Mouse (Mus musculus) MEL (cell line): ENCODE measurements around the gene Klhl33.

Source experiments
- CTCF ChIP-seq, 3 experiments: IDR thresholded peaks in 2 of 3; conservative IDR thresholded peaks in 1 of 3; 2 replicates each; pipeline ENCODE4 v1.5.1; 2011 to 2012; ENCODE audit warnings: low read length in 3 of 3, low read depth in 2 of 3, mild to moderate bottlenecking in 2 of 3, improper control_type of control experiment in 1 of 3, inconsistent platforms in 1 of 3, mixed read lengths in 1 of 3, moderate library complexity in 1 of 3; ENCODE audit not compliant: control insufficient read depth in 1 of 3, insufficient read depth in 1 of 3, poor library complexity in 1 of 3, severe bottlenecking in 1 of 3
- E2F4 ChIP-seq: IDR thresholded peaks from 2 replicates; pipeline ENCODE4 v1.6.1; 2011; ENCODE audit warnings: low read depth, low read length, improper control_type of control experiment, borderline replicate concordance
- EP300 ChIP-seq, 2 experiments: IDR thresholded peaks; 2 replicates each; pipeline ENCODE4 v1.6.1; 2011; ENCODE audit warnings: improper control_type of control experiment in 2 of 2, low read length in 2 of 2, low read depth in 1 of 2, mild to moderate bottlenecking in 1 of 2
- HCFC1 ChIP-seq: IDR thresholded peaks from 2 replicates; pipeline ENCODE4 v1.6.1; 2012; ENCODE audit warnings: low read depth, mild to moderate bottlenecking, inconsistent platforms, low read length, improper control_type of control experiment, moderate library complexity
- MAZ ChIP-seq: IDR thresholded peaks from 2 replicates; pipeline ENCODE4 v1.6.1; 2012; ENCODE audit warnings: low read depth, mild to moderate bottlenecking, inconsistent platforms, low read length, improper control_type of control experiment
- POLR2A ChIP-seq, 2 experiments: IDR thresholded peaks; 2 replicates each; pipeline ENCODE4 v1.6.1; 2011 to 2012; ENCODE audit warnings: low read length in 2 of 2, mild to moderate bottlenecking in 2 of 2, control low read depth in 1 of 2, improper control_type of control experiment in 1 of 2, low read depth in 1 of 2, moderate library complexity in 1 of 2; ENCODE audit not compliant: control insufficient read depth in 1 of 2, insufficient read depth in 1 of 2, poor library complexity in 1 of 2
- POLR2AphosphoS5 ChIP-seq: IDR thresholded peaks from 2 replicates; pipeline ENCODE4 v1.6.1; 2012; ENCODE audit warnings: low read depth, borderline replicate concordance, mild to moderate bottlenecking, inconsistent platforms, low read length, moderate library complexity, mixed read lengths
- RAD21 ChIP-seq: IDR thresholded peaks from 2 replicates; pipeline ENCODE4 v1.6.1; 2011; ENCODE audit warnings: mild to moderate bottlenecking, low read depth, low read length, improper control_type of control experiment
- ZKSCAN1 ChIP-seq: IDR thresholded peaks from 2 replicates; pipeline ENCODE4 v1.6.1; 2012; ENCODE audit warnings: low read depth, mild to moderate bottlenecking, inconsistent platforms, low read length, improper control_type of control experiment, moderate library complexity
- ZNF384 ChIP-seq: IDR thresholded peaks from 2 replicates; pipeline ENCODE4 v1.6.1; 2012; ENCODE audit warnings: low read depth, mild to moderate bottlenecking, inconsistent platforms, low read length, improper control_type of control experiment

DNA sequence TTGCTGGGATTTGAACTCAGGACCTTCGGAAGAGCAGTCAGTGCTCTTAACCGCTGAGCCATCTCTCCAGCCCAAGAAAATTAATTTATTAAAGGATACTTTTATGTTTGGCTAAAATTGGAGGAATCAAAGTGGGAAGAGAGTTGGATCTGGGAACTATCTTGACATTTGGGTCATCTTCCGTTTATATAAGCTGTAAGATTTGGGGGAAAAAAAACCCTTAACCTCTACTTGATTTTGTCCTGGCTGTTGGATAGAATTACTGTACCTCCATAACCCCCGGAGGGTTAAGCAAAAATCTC lies 7.5 kb upstream of the Klhl33 start:
- TF ChIP-seq POLR2A (IDR thresholded peaks at IDR 0.05; ENCODE audit: control insufficient read depth in 1 of 2, insufficient read depth in 1 of 2, low read depth in 1 of 2, low read length in 2 of 2, poor library complexity in 1 of 2) (no peak), CTCF (IDR thresholded peaks at IDR 0.05 in 2 of 3, conservative IDR thresholded peaks at IDR 0.05 in 1 of 3; ENCODE audit: control insufficient read depth in 1 of 3, insufficient read depth in 1 of 3, low read depth in 2 of 3, low read length in 3 of 3, poor library complexity in 1 of 3, severe bottlenecking in 1 of 3) (no peak), ZNF384 (no peak), MAZ (no peak), E2F4 (no peak), HCFC1 (no peak), ZKSCAN1 (no peak), EP300 (IDR thresholded peaks at IDR 0.05; ENCODE audit: low read depth in 1 of 2, low read length in 2 of 2) (no peak), POLR2AphosphoS5 (no peak), RAD21 (no peak; the same call in 1 of the 2 replicates)
